Mouse (Mus musculus): ENCODE data around the gene Mdc1.

The Mdc1 gene

GRCm38 (mm10) chr17:35841076-35841950 lies at the start of gene Mdc1:
Gene Mdc1, plus strand, starts transcription at chr17:35841515.
- DNase-seq (ENCODE audit: low read depth, low spot score): peak; percentile 100

GRCm38 (mm10) chr17:35792837-35793236 lies 48.5 kb upstream of the Mdc1 start:
- no peak for DNase-seq (ENCODE audit: low read depth, low spot score)

- DNase-seq (ENCODE audit: low read depth, low spot score): no peak
Observed at GRCm38 (mm10) chr17:35795099-35795498, 46.2 kb upstream of the Mdc1 start.

GRCm38 (mm10) chr17:35795656-35796055 lies 45.7 kb upstream of the Mdc1 start:
- no peak for DNase-seq (ENCODE audit: low read depth, low spot score)

GRCm38 (mm10) chr17:35796835-35797234 lies 44.5 kb upstream of the Mdc1 start:
- no peak for DNase-seq (ENCODE audit: low read depth, low spot score)

GRCm38 (mm10) chr17:35800905-35801304 lies 40.4 kb upstream of the Mdc1 start:
- DNase-seq (ENCODE audit: low read depth, low spot score): no peak

- no peak for DNase-seq (ENCODE audit: low read depth, low spot score)
Observed at GRCm38 (mm10) chr17:35803020-35803419, 38.3 kb upstream of the Mdc1 start.

- no peak for DNase-seq (ENCODE audit: low read depth, low spot score)
Observed at GRCm38 (mm10) chr17:35803858-35804399, 37.4 kb upstream of the Mdc1 start.

- DNase-seq (ENCODE audit: low read depth, low spot score): peak; percentile 64
Observed at GRCm38 (mm10) chr17:35808073-35808472, 33.2 kb upstream of the Mdc1 start.

- no peak for DNase-seq (ENCODE audit: low read depth, low spot score)
Observed at GRCm38 (mm10) chr17:35809395-35809794, 31.9 kb upstream of the Mdc1 start.

GRCm38 (mm10) chr17:35810900-35811648 lies 30.2 kb upstream of the Mdc1 start:
- no peak for DNase-seq (ENCODE audit: low read depth, low spot score)

GRCm38 (mm10) chr17:35812307-35812706 lies 29.0 kb upstream of the Mdc1 start:
- no peak for DNase-seq (ENCODE audit: low read depth, low spot score)

- no peak for DNase-seq (ENCODE audit: low read depth, low spot score)
Observed at GRCm38 (mm10) chr17:35812736-35813135, 28.6 kb upstream of the Mdc1 start.

- peak; percentile 79 for DNase-seq (ENCODE audit: low read depth, low spot score)
Observed at GRCm38 (mm10) chr17:35813245-35813647, 28.1 kb upstream of the Mdc1 start.

- no peak for DNase-seq (ENCODE audit: low read depth, low spot score)
Observed at GRCm38 (mm10) chr17:35813653-35814052, 27.7 kb upstream of the Mdc1 start.

- no peak for DNase-seq (ENCODE audit: low read depth, low spot score)
Observed at GRCm38 (mm10) chr17:35814678-35815077, 26.6 kb upstream of the Mdc1 start.

GRCm38 (mm10) chr17:35815836-35816235 lies 25.5 kb upstream of the Mdc1 start:
- no peak for DNase-seq (ENCODE audit: low read depth, low spot score)

- no peak for DNase-seq (ENCODE audit: low read depth, low spot score)
Observed at GRCm38 (mm10) chr17:35816686-35817085, 24.6 kb upstream of the Mdc1 start.

- no peak for DNase-seq (ENCODE audit: low read depth, low spot score)
Observed at GRCm38 (mm10) chr17:35817226-35817625, 24.1 kb upstream of the Mdc1 start.

GRCm38 (mm10) chr17:35820111-35820510 lies 21.2 kb upstream of the Mdc1 start:
- no peak for DNase-seq (ENCODE audit: low read depth, low spot score)

- peak; percentile 84 for DNase-seq (ENCODE audit: low read depth, low spot score)
Observed at GRCm38 (mm10) chr17:35821439-35822430, 19.6 kb upstream of the Mdc1 start, which contains the start of gene Ier3. Gene Ier3, plus strand, starts transcription at chr17:35821684.

All from brain, adult 2 months (tissue).